Mouse (Mus musculus) thymus, postnatal 36 days (tissue): ENCODE measurements around the gene Tmem267.
A peak's percentile ranks its signal among the peaks of the same experiment; 100 is the strongest.

Source experiments
- DNase-seq, 2 experiments: peaks; one replicate each; pipeline ENCODE4 v3.0.0; 2022; ENCODE audit warnings: mixed read lengths in 2 of 2

Tmem267 gene

DNA sequence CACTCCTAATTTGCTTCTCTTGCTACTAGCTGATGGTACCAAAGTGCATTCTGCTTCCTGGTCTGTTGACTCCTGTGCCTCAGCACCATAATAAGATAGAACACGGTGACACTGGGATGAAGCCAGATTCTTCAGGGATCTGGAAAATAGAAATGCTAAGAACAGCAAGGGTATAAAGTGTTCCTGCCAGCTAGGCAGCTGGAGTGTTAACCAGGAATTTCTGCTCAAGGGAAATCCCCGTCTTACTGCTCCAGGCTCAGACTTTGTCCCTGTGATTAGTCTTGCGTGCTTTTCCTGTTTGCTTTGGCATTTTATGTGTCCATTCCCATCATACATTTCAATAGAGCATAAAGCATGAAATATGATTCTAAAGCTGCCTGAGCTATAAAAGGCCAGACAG, 131.9 kb downstream of the Tmem267 start:
- DNase-seq = no peak

DNA sequence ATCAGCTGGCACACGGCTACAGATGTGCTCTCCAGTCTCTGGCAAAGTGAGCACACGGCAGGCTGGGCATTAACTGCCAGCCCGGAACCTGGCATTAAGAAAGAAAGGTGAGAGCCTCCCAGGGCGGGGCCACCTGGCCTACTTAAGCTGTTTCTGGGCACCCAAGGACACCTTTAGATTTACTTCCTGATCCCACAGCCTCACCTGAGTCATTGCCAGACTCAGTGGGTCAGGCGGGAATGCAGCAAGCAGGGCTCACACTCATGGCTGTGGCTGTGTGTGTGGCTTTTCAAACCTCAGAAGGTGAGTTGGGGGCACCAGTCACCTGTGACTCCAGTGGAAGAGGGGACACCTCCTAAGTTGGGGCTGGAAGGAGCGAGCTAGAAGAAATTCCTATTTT, 135.8 kb downstream of the Tmem267 start, which contains the start of gene Ccl28:
Ccl28 (plus strand) TSS at position 186 of the 400 bp plus-strand sequence.
- DNase-seq = no peak

DNA sequence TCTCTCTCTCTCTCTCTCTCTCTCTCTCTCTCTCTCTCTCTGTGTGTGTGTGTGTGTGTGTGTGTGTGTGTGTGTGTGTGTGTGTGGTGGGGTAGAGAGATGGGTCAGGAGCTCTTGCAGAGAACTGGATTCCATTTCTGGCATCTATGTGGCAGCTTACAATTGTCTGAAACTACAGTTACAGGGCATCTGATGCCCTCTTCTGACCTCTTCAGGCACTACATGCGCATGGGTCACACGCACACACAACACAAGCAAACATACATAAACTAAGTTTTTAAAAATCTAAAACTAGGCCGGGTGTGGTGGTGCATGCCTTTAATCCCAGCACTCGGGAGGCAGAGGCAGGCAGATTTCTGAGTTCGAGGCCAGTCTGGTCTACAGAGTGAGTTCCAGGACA, 138.1 kb downstream of the Tmem267 start:
- DNase-seq = peak in 1 of 2 experiments; percentile 11

DNA sequence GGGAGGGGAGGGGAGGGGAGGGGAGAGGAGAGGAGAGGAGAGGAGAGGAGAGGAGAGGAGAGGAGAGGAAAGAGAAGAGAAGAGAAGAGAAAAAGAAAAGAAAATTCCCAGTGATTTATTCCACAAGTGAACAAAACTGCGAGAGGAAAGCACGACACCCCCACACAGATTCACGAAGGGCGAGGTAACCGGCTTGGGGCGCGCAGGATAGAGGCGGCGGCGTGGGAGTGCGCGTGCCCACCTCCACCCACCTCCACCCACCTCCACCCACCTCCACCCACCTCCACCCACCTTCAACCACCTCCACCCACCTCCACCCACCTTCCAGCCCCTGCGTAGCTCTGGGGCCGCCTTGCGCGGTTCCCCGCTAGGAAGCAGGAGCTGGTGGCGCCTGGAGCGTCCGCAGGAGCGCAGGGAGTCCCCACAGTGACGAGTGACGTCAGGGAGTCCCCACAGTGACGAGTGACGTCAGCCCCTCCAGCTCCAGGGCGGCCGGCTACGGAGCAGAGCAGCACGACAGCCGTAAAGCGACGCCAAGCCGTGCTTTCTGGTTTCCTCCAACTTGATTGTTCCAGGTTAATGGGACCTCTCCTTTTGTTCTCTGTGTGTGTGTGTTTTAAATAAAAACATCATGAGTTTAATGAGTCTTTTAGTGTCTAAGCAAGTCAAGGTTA, 143.8 kb downstream of the Tmem267 start:
- peak; percentile 77 to 85 for DNase-seq

DNA sequence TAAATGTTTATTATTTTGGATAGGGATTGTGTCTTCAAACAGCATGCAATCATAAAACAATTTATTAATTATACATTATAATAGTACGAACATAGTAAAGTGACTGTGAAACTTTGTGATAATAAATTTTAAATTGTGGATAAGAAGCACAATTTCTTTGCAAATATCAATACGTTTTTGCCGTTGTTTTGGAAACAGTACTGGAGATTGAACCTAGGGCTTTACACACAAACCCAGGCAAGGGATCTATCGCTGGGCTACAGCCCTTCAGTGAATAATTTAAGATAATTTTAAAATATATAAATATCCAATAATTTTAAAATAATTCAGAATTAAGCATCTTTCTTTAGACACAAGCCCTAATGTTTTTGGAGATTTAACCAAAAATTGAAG, 144.3 kb downstream of the Tmem267 start:
- DNase-seq = no peak

DNA sequence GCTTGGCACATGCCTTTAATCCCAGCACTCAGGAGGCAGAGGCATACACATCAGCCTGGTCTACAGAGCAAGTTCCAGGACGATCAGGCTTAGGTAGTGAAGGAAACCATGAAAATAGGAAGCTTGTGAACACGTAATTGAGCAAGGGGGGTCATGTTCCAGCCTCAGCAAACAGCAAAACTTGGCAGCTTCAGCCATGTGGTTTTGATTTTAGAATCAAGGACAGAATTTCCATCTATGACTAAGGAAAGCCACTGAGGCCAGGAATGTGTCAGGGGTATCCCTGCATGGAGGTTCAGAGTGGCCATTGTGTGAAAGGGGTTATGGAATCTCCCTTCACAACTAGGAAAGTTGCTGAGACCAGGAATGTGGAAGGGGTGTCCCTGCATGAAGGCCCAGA, 147.7 kb downstream of the Tmem267 start:
- no peak for DNase-seq

DNA sequence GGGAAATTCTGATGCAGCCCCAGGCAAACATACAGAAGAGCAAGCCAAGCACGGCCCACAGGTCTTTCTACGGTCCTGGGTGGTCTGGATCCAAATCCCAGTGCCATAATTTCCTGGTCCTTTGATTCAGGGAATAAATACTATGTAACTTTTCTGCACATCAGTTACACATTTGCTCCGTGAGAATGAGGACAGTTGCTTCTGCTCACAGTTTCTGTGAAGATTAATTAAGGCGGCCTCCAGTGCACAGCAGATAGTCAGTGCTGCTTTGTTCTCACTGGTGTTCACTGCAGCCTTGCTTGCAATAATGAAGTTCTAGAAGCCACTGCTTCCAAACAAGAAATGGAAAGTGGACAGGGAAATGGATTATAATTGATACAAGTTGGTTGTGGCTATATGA, 150.0 kb downstream of the Tmem267 start:
- DNase-seq = no peak

DNA sequence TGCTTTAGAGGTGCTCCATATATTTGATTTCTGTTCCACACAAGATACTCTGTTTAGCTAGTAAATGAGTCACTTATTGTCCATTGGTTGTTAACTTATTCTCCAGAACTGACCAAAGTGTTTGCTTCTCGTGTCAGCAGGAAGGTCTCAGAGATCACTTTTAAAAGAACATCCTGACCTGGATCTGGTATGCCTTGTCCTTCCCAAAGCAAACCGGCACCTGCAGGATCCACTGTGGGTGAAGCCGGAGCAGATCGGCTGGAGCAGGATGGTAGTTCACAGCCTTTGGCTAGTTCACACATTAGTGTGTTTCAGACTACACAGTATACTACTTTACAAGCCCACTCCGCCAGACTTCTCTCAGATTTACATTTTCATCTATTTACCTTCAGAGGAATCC, 150.6 kb downstream of the Tmem267 start:
- no peak for DNase-seq

DNA sequence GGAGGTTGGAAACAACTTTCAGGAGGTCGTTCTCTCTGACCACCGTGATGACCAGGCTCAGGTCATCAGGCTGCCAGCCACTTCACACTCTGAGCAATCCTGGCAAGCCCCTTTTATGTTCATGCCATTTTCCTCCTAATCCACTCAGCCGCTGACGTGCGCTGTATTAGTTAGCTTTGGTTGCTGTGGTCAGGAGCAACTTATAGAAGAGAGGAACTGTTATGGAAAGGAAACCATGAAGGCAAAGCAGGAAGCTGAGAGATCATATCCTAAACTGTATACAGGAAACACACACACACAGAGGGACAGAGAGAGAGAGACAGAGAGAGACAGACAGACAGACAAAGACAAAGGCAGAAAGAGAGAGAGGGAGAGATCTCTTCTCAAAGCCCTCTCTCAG, 151.5 kb downstream of the Tmem267 start:
- no peak for DNase-seq

DNA sequence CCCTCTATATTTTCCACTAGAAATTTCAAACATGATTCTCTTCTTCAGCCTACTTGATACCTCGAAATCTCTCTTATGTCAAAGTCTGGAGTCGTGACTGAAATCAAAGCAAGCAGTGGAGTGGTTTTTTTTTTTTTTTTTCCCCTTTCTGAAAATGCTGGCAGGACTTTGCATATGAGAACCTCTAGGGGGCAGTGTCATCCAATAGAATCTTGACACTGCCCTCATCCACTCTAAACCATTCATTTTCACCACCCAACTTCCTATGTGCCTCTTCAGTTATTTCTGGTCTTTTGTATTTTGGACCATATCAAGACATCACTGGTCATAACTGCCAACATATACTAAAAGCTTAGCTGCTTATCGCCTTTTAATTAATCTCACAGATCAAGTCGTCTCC, 152.7 kb downstream of the Tmem267 start:
- DNase-seq = no peak

DNA sequence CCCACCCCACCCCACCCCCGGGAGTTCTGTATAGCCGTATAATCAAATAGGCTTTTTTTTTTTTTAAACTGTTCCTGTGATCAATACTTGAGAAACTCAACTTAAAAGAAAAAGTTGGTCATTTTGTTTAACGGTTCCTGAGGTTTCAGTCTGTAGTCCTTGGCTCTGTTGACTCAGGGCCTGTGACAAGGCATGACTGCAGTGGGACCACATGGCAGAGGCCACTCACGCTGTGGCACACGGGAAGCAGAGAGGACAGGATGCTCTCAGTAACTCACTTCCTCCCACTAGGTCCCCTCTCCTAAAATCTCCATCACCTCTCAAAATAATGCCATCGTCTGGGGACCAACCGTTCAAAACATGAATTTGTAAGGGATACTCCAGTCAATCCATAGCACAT, 153.3 kb downstream of the Tmem267 start:
- DNase-seq = no peak

DNA sequence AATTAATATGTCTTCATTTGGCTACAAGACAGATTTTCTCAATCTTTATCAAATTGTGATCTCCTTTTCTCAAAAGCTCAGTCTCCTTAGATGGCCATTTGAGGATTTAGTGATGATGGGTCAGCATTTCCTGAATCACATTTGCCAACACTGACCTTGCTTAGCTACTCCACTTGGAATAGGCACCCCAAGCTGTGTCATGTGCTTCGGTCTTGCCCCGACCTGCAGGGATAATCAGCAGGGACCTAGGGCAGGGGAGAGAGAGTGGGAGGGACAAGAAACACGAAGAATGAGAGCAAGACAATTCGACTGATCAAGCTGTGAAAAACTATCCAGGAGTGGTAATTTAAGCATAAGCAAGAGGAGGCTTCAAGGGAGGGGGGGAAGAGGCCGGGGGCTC, 156.9 kb downstream of the Tmem267 start:
- DNase-seq = no peak

DNA sequence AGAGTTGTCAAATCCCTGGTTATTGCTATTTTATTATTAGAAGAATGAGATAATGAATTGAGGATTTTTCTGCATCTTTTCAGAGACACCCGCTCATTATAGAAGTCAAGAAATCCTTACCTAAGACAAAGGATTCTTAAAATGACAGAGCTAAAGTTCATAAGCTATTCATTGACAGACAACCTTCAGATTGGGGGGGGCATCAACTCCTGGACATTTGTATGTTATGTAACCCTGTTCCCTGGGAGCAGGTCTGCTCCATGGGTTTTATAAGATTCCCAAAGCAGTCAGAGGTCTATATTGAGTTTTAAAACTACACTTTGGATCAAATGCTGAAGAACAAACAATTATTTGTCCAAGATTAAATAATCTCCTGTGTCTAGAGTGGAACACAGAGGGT, 158.7 kb downstream of the Tmem267 start:
- DNase-seq = no peak

DNA sequence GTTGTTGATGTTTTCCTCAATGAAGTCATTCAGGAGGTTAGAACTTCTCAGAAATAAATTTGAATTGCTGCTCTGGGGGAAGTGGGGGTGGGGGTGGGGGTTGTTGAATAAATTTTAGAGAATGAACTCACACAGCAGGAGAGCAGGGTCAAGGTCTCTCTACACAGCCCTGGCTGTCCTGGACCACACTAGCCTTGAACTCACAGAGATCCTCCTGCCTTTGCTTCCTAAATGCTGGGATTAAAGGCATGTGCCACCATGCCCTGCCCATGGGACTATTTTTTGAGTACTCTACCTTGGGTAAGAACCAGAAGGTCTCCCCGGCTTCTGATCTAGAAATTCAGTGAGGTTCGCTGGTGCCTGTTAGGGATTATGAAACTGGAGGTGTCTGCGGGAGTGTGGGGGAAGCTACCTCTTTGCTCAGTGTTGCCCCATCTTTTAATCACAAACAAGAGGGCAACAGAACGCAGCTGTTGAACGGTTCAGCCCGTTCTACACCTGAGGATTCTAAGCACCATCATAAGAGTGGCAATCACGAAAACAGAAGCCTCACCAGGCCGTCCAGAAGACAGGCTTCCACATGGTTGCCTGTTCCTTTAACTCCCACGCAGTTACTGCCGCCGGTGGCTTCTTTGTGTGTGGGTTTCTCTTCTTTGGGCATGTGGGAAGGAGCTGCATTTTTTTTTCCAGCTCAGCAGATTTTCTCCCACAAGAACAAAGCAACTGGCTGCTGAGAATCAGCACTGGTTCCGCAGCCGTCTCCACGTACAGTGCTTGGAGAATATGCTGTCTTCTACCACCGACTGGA, 161.3 kb downstream of the Tmem267 start:
- DNase-seq = no peak

DNA sequence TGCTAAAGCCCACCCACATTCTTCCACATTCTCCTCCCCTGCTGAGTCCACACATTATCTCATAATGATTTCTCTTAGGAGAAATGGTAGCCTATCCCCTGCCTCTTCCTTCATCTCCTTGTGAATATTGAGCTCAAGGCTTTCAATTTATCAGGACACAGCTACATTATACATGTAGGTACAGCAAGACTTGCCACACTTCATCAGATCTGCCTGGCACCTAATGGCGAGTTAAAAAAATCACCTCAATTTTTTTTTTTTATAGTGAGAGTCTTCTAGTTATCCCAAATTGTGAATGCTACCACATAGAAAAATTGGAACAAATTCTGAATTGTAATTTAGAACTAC, 161.8 kb downstream of the Tmem267 start:
- DNase-seq = no peak

DNA sequence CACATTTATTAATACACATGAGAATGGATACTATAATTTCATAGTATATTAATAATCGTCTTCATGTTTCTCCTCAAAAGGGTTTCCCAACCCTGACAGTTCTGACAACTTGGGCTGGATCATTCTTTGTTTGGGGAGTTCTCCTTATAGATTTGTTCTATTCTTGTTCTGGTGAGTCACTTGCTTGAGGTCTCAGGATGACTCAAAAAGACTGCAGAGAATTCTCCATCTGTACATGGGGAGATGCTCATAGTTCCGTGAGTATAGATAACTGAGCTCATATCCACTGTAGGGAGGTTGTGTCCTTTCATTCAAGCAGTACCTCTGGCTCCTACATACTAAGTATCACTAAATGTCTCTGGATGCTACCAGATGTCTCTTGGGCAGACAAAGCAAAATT, 166.9 kb downstream of the Tmem267 start:
- DNase-seq = no peak

DNA sequence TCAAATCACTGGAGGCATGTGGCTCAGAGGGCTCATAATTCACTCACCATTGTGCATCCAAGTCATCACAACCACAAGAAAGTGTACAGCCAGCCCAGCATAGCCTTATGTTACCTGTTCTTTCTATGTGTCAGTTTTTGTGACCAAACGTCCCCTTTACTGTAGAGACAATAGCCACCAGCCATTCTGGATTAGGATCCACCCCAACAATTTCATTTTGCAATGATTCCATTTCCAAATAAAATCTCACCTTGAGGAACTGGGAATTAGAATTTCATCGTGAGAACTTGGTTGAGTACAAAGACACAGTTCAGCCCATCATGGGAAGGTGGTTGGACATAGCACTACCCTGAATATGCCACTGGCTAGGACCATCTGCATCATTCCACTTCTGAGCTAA, 168.4 kb downstream of the Tmem267 start:
- DNase-seq = no peak

DNA sequence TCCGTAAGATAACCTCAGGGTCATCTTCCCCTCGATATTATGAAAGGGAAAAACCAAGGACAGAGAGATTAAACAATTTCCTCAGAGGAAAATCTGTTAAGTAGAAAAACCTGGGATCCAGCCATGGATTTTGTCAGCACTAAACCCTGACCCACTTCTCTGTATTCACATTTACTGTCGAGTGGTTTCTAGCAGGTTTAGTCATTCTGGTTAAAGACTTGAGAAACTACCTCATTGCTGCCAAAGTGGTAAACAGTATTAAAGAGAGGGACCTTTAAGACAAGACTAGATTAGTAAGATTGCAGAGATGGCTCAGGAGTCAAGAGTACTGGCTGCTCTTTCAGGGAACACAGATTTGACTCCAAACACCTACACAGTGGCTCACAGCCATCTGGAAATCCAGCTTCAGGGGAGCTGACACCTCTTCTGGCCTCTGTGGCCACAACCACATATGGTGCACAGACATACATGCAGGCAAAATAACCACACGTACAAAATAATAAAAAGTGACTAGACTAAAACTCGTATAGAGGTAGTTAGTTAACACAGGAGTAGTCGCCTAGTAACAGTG, 169.1 kb downstream of the Tmem267 start:
- DNase-seq = no peak
